Mouse (Mus musculus) spleen, adult 2 months (tissue): Measurements from ENCODE around the gene Gm20388. TPM values are rescaled to one million over a fixed set of nuclear protein-coding genes. Genes with fewer than 3 reads are reported as not detected.
A peak's percentile ranks its signal among the peaks of the same experiment; 100 is the strongest.

Source experiments
- DNase-seq, 2 experiments: peaks; one replicate each; pipeline versions ENCODE4 v3.0.0 to v3.0.0-alpha.2; 2012 to 2021; ENCODE audit warnings: low spot score in 2 of 2, low read depth in 1 of 2
- H3K27ac ChIP-seq: fragments of 200-500 bp; 2 replicates; pipeline ENCODE4 v1.5.1; 2012; ENCODE audit warnings: low read length, inconsistent platforms; ENCODE audit not compliant: insufficient read depth
- H3K27me3 ChIP-seq: fragments of 200-500 bp; 2 replicates; pipeline ENCODE4 v1.6.1; 2012; ENCODE audit warnings: mild to moderate bottlenecking, moderate library complexity, low read length, inconsistent platforms; ENCODE audit not compliant: control insufficient read depth, insufficient read depth
- H3K36me3 ChIP-seq: fragments of 200-500 bp; 2 replicates; pipeline ENCODE4 v1.6.1; 2012; ENCODE audit warnings: mild to moderate bottlenecking, low read length, inconsistent platforms; ENCODE audit not compliant: control insufficient read depth, insufficient read depth
- H3K4me1 ChIP-seq: fragments of 200-500 bp; 2 replicates; pipeline ENCODE4 v1.6.1; 2011; ENCODE audit warnings: inconsistent platforms; ENCODE audit not compliant: control insufficient read depth, insufficient read depth, insufficient read length
- H3K4me3 ChIP-seq: fragments of 200-500 bp; 2 replicates; pipeline ENCODE4 v1.5.1; 2011; ENCODE audit warnings: mild to moderate bottlenecking, inconsistent platforms; ENCODE audit not compliant: insufficient read depth, insufficient read length; ENCODE audit errors: extremely low read depth
- CTCF ChIP-seq: fragments of 200-500 bp; IDR thresholded peaks from 2 replicates; pipeline ENCODE4 v1.5.1; 2011; ENCODE audit warnings: mild to moderate bottlenecking, inconsistent platforms; ENCODE audit not compliant: insufficient read depth, insufficient read length, insufficient replicate concordance; ENCODE audit errors: extremely low read depth
- POLR2A ChIP-seq: fragments of 200-500 bp; IDR thresholded peaks from 2 replicates; pipeline ENCODE4 v1.6.1; 2011; ENCODE audit warnings: low read depth, low read length, inconsistent platforms
- WGBS: fragments of 180-500 bp; shearing (Covaris S2); methylation state at CpG from one replicate; pipeline ENCODE4 v1.1.7; 2018; 5-methylcytosine and 5-hydroxymethylcytosine counted together
- polyA plus RNA-seq: library from polyadenylated mRNA; depleted of rRNA; stranded (reverse); fragments of >200 nt; gene quantifications from 2 replicates; pipeline ENCODE4 v1.2.3, GENCODE M21; 2012

Gene Gm20388
- polyA plus RNA-seq, 1 experiment = 26.1 TPM

- no peaks in the 10 kb centered on the region for H3K27me3 ChIP-seq
- H3K4me3 ChIP-seq = no peak overlapping the region
- no peaks in the 10 kb centered on the region for H3K36me3 ChIP-seq
- WGBS = 72% methylated on average over 5 of the region's 5 CpGs
- TF ChIP-seq POLR2A = no peak
- no peak for TF ChIP-seq CTCF
- H3K4me1 ChIP-seq = peaks cover 11% of the 10 kb centered on the region; the same call in 1 of the 2 replicates
- no peak overlapping the region for H3K27ac ChIP-seq
- DNase-seq = no peak
Observed at GRCm38 (mm10) chr8:120045471-120045870, 134.8 kb downstream of the Gm20388 start.

DNA sequence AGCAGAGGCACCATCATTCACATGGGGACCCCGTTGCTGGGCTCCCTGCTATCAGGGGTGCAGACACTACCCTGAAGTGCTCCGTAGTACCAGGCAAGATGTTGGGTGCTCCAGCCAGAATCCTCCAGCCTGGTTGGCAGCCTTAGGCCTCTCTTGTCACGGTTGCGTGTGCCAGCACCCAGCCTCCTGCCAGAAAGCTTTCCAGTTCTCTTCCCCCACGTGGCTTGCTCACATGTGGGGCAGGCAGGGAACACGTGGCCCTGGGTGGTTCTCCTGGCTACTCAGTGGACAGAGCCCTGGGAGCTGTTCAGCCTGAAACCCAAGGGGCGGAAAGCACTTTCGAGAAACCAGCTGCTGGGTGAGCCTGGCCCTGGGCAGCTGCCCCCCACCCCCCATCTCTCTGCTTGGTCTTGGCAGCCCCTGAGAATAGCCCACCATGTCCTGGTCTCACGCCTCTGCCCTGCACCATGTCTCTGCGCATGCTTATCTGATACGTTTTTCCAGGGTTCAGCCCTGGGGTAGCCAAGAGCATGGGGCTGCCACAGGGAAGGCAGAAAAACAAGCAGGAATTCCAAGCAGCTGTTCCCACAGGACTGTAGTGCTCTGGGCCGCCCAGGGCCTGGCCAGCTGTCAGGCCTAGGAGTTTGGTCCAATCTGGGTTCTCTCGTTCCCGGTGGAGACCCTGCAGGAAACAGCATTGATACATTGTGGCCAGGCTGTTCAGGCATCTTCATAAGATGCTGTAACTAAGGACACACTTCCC lies 135.8 kb downstream of the Gm20388 start:
- no peak overlapping the region for H3K4me3 ChIP-seq
- H3K36me3 ChIP-seq = no peaks in the 10 kb centered on the region
- no peaks in the 10 kb centered on the region for H3K27me3 ChIP-seq
- TF ChIP-seq POLR2A = no peak
- peaks cover 11% of the 10 kb centered on the region; the same call in 1 of the 2 replicates for H3K4me1 ChIP-seq
- 82% methylated on average over 14 of the region's 14 CpGs for WGBS
- peak overlapping the region; percentile 47 for H3K27ac ChIP-seq
- no peak for DNase-seq

DNA sequence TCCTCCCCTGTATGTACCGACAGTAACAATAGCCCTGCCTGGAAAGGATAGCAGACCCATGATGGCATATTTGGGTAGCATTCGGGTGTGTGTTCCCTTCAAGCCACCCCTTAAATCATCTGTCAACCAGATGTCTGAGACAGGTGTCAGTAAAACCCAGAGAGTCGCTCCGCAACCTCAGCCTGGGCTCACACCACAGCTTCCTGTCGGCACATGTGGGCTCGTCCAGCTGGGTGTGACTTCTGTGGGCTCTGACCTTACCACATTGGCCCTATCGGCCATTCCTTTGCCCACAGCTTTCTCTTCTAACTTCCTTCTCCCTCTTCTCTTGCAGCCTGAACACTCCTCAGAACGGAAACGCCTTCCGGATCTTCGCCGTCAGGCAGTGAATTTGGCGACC lies 139.3 kb downstream of the Gm20388 start:
- Histone ChIP-seq H3K27ac (no peak overlapping the region), H3K27me3 (no peaks in the 10 kb centered on the region), H3K36me3 (no peaks in the 10 kb centered on the region), H3K4me3 (no peak overlapping the region), H3K4me1 (peaks cover 11% of the 10 kb centered on the region; the same call in 1 of the 2 replicates)
- DNase-seq = peak in 1 of 2 experiments; percentile 28
- TF ChIP-seq POLR2A (no peak), CTCF (no peak)
- WGBS = 11% methylated on average over 13 of the region's 13 CpGs

GRCm38 (mm10) chr8:120050376-120050775 lies 139.7 kb downstream of the Gm20388 start:
- Histone ChIP-seq H3K36me3 (no peaks in the 10 kb centered on the region), H3K4me1 (peaks cover 11% of the 10 kb centered on the region; the same call in 1 of the 2 replicates), H3K27me3 (no peaks in the 10 kb centered on the region), H3K27ac (no peak overlapping the region), H3K4me3 (no peak overlapping the region)
- no peak for DNase-seq
- TF ChIP-seq POLR2A (no peak), CTCF (no peak)
- 27% methylated on average over 10 of the region's 10 CpGs for WGBS

DNA sequence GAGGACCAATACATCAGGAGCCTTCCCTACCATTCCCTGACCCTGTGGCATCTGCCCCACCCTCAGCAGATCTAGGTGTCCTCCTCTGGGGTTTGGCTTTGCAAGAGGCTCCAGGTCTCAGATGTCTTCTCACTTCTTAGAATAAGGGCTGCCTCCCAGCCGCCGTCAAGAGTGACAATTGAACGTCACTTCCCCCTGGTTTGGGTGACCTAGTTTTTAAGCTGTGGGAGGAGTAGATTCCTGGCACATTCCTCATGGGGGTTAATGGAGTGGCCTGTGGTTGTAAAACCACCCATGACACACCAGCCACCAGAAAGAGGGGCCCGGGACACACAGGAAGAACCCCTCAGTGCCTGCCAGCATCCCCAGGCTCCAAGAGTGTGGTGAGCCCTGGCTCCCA lies 140.4 kb downstream of the Gm20388 start:
- DNase-seq = no peak
- no peaks in the 10 kb centered on the region for H3K27me3 ChIP-seq
- TF ChIP-seq POLR2A (no peak), CTCF (no peak)
- no peak overlapping the region for H3K4me3 ChIP-seq
- no peaks in the 10 kb centered on the region for H3K36me3 ChIP-seq
- H3K4me1 ChIP-seq = peaks cover 11% of the 10 kb centered on the region; the same call in 1 of the 2 replicates
- no peak overlapping the region for H3K27ac ChIP-seq
- 9% methylated on average over 4 of the region's 4 CpGs for WGBS

DNA sequence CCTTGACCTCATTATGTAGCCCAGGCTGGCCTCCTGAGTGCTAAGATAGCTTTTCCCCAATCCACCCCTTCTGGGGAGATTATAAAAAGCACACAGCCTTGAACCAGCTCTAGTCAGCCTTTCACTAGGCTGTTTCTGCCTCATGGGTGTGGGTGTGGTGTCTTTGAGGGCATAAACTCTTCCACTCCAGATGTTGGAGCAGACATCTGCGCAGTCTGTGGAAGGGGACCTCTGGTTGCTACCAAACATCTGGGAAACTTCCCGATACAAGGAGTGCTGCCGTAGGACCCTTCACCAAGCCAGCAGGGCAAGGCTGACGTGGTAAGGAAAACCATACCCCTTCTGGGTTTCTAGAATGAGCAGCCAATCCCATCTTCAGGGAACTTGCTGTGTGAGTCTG lies 141.3 kb downstream of the Gm20388 start:
- peaks cover 11% of the 10 kb centered on the region; the same call in 1 of the 2 replicates for H3K4me1 ChIP-seq
- H3K27ac ChIP-seq = no peak overlapping the region
- no peak for TF ChIP-seq POLR2A
- H3K36me3 ChIP-seq = no peaks in the 10 kb centered on the region
- H3K27me3 ChIP-seq = no peaks in the 10 kb centered on the region
- H3K4me3 ChIP-seq = no peak overlapping the region
- no peak for DNase-seq
- WGBS = 87% methylated on average over 4 of the region's 4 CpGs

GRCm38 (mm10) chr8:120052318-120052717 lies 141.7 kb downstream of the Gm20388 start:
- Histone ChIP-seq H3K27me3 (no peaks in the 10 kb centered on the region), H3K36me3 (no peaks in the 10 kb centered on the region), H3K27ac (no peak overlapping the region), H3K4me1 (peaks cover 11% of the 10 kb centered on the region; the same call in 1 of the 2 replicates), H3K4me3 (no peak overlapping the region)
- 90% methylated on average over 8 of the region's 8 CpGs for WGBS
- TF ChIP-seq CTCF (no peak), POLR2A (no peak)
- DNase-seq = no peak
